ENCODE assay signal across 7 mouse cellular contexts in the genomic region with DNA sequence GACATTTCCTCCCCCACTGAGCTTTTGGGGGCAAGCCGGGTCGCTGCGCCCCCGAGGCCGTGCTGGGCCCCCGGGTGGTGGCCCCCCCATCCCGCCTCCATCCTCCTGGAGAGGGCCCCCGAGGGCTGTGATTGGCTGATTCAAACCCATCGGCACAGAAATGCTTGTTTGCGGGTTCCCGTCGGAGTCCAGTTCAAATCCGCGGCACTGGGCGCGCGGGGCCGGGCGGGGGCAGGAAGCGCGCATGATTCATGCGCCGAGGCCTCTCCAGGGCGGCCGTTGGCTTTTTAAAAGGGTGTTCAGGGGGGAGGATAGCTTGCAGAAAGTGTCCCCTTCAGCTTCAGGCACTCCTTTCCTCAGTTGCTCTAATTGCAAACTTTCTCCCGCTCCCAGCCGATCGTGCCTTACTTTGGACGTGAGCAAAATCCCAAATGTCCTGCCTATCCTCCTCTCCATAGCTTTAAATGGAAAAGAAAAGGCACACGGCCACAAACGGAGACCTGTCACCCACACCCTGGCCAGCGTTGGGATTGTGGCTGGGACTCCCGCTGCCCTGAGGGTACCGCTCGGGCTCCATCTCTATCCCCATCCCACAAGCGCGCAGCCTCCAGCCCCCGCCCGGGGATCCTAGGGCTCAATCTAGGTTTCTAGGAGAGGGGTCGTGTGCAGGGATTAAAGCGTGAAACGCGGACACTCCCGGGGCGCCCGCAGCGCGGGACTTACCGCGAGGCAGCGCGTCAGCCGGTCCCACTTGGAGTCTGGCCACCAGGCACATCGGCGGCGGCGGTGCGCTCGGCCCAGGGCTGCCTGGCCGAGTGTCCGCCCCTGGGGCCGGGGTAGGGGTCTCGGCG. TPM values are rescaled to one million over a fixed set of nuclear protein-coding genes. Genes with fewer than 3 reads are reported as not detected.
DNase-seq lines count a peak whose midpoint lies in the region; ATAC-seq and TF ChIP-seq lines count a peak whose summit lies in the region.

Gene Phf19, minus strand, starts transcription at position 809 of the 851 bp plus-strand sequence.

- peak within 1 kb of the TSS; percentile 87 for H3K4me3 ChIP-seq in ES-Bruce4 (ENCODE audit: low read depth, low read length)
- H3K4me3 ChIP-seq in forebrain, embryonic 16.5 days (replicated peaks; ENCODE audit: low read length): peak within 1 kb of the TSS; percentile 60
- H3K4me3 ChIP-seq in hindbrain, embryonic 14.5 days (replicated peaks; ENCODE audit: low read length): peak within 1 kb of the TSS; percentile 50
- H3K4me3 ChIP-seq in liver, postnatal 0 days (ENCODE audit: low read depth, low read length): peak within 1 kb of the TSS; percentile 66

- no peaks in the 10 kb centered on the region for H3K4me1 ChIP-seq in ES-Bruce4 (ENCODE audit: control insufficient read depth, insufficient read depth, low read length)
- peaks cover 18% of the 10 kb centered on the region for H3K4me1 ChIP-seq in forebrain, embryonic 16.5 days (replicated peaks; ENCODE audit: control insufficient read depth, insufficient read depth, low read length)
- H3K4me1 ChIP-seq in hindbrain, embryonic 14.5 days (replicated peaks; ENCODE audit: control insufficient read depth, insufficient read depth, low read length): 0 out of 2 replicates have a peak, but pooled peaks cover 6% of the 10 kb centered on the region
- peaks cover 2% of the 10 kb centered on the region; the same call in 1 of the 2 replicates for H3K4me1 ChIP-seq in liver, postnatal 0 days (ENCODE audit: insufficient read depth)

- TF ChIP-seq POLR2A in ES-Bruce4 (IDR thresholded peaks at IDR 0.05; ENCODE audit: insufficient read depth, low read length): no peak

- H3K27ac ChIP-seq in ES-Bruce4 (ENCODE audit: insufficient read depth, low read length): no peak within 1 kb of the TSS
- no peak within 1 kb of the TSS for H3K27ac ChIP-seq in forebrain, embryonic 16.5 days (ENCODE audit: low read length)
- no peak within 1 kb of the TSS for H3K27ac ChIP-seq in hindbrain, embryonic 14.5 days
- H3K27ac ChIP-seq in liver, postnatal 0 days (ENCODE audit: low read depth): peak within 1 kb of the TSS; percentile 66

- no peak for TF ChIP-seq CTCF in ES-Bruce4 (IDR thresholded peaks at IDR 0.05; ENCODE audit: low read depth, low read length)
- TF ChIP-seq CTCF in liver, postnatal 0 days (IDR thresholded peaks at IDR 0.05; ENCODE audit: low read depth): 0 out of 2 replicates have a peak, but pooled peaks have one; percentile 7

- peak within 1 kb of the TSS; percentile 92 for H3K4me2 ChIP-seq in forebrain, embryonic 16.5 days (ENCODE audit: low read length)
- peak within 1 kb of the TSS; percentile 95 for H3K4me2 ChIP-seq in hindbrain, embryonic 14.5 days (replicated peaks)
- peak within 1 kb of the TSS; percentile 79 for H3K4me2 ChIP-seq in liver, postnatal 0 days (ENCODE audit: low read depth, low read length)

- peak within 1 kb of the TSS; percentile 71 for H3K9ac ChIP-seq in ES-Bruce4 (ENCODE audit: low read depth, poor library complexity, severe bottlenecking)
- H3K9ac ChIP-seq in forebrain, embryonic 16.5 days (replicated peaks; ENCODE audit: low read depth, low read length): peak within 1 kb of the TSS; percentile 63
- H3K9ac ChIP-seq in hindbrain, embryonic 14.5 days: peak within 1 kb of the TSS; percentile 60
- H3K9ac ChIP-seq in liver, postnatal 0 days (replicated peaks): peak within 1 kb of the TSS; percentile 65

- WGBS in forebrain, embryonic 16.5 days: under 1% methylated on average over 62 of the region's 64 CpGs
- WGBS in hindbrain, embryonic 14.5 days: under 1% methylated on average over 61 of the region's 64 CpGs
- under 1% methylated on average over 55 of the region's 64 CpGs for whole genome bisulfite sequencing in liver, postnatal 0 days (ENCODE audit: insufficient replicate concordance)

- no peaks in the 10 kb centered on the region for H3K36me3 ChIP-seq in ES-Bruce4 (ENCODE audit: control insufficient read depth, insufficient read depth, low read length, poor library complexity, severe bottlenecking)
- no peaks in the 10 kb centered on the region for H3K36me3 ChIP-seq in forebrain, embryonic 16.5 days (ENCODE audit: control insufficient read depth, insufficient read depth)
- no peaks in the 10 kb centered on the region for H3K36me3 ChIP-seq in hindbrain, embryonic 14.5 days (replicated peaks; ENCODE audit: control insufficient read depth, insufficient read depth)
- 0 out of 2 replicates have a peak, but pooled peaks cover 7% of the 10 kb centered on the region for H3K36me3 ChIP-seq in liver, postnatal 0 days (replicated peaks; ENCODE audit: insufficient read depth, low read length)

- DNase-seq in adrenal gland, adult 18-20 months (ENCODE audit: low spot score in 2 of 2): peak; percentile 48 to 61
- no peak for DNase-seq in hindbrain, embryonic 14.5 days (ENCODE audit: low spot score)
- DNase-seq in liver, postnatal 0 days: peak; percentile 67
- no peak for DNase-seq in right cerebral cortex, adult 18-20 months

- TF ChIP-seq EP300 in ES-Bruce4 (IDR thresholded peaks at IDR 0.05; ENCODE audit: insufficient read depth, low read depth, low read length): no peak
- no peak for TF ChIP-seq EP300 in liver, postnatal 0 days (IDR thresholded peaks at IDR 0.05; ENCODE audit: low read depth)

- ATAC-seq in forebrain, embryonic 16.5 days: peak; percentile 64
- peak; percentile 39; the same call in 1 of the 2 replicates for ATAC-seq in hindbrain, embryonic 14.5 days (ENCODE audit: low FRiP score)
- ATAC-seq in liver, postnatal 0 days: peak; percentile 67
- ATAC-seq in neutrophil, adult 5-6 weeks (ENCODE audit: extremely low read depth, insufficient number of reproducible peaks, low FRiP score, poor library complexity, severe bottlenecking): peak; percentile 31; the same call in 1 of the 2 replicates

- no peaks in the 10 kb centered on the region for H3K9me3 ChIP-seq in ES-Bruce4 (replicated peaks; ENCODE audit: control insufficient read depth, insufficient read depth, low read length, poor library complexity, severe bottlenecking)
- H3K9me3 ChIP-seq in forebrain, embryonic 16.5 days (ENCODE audit: control insufficient read depth, low read length): no peaks in the 10 kb centered on the region
- no peaks in the 10 kb centered on the region for H3K9me3 ChIP-seq in hindbrain, embryonic 14.5 days (ENCODE audit: control insufficient read depth, low read length)
- H3K9me3 ChIP-seq in liver, postnatal 0 days (ENCODE audit: low read length): no peaks in the 10 kb centered on the region

- H3K27me3 ChIP-seq in ES-Bruce4 (ENCODE audit: control insufficient read depth, insufficient read depth, low read length, poor library complexity, severe bottlenecking): peaks cover 5% of the 10 kb centered on the region; the same call in 1 of the 2 replicates
- peaks cover 21% of the 10 kb centered on the region for H3K27me3 ChIP-seq in forebrain, embryonic 16.5 days (replicated peaks; ENCODE audit: control insufficient read depth, insufficient read depth, low read length)
- H3K27me3 ChIP-seq in hindbrain, embryonic 14.5 days (ENCODE audit: control insufficient read depth, insufficient read depth, low read length): peaks cover 21% of the 10 kb centered on the region
- peaks cover 15% of the 10 kb centered on the region; the same call in 1 of the 2 replicates for H3K27me3 ChIP-seq in liver, postnatal 0 days (ENCODE audit: insufficient read depth, low read length)

RNA-seq across cellular contexts. Expression of gene Phf19, which starts in this region (rescaled TPM):
- 10.3 and 11.8 TPM in 2 replicates for polyA plus RNA-seq in ES-Bruce4 (2011; ENCODE audit: insufficient read depth, insufficient read length, low read depth, missing spikeins)
- total RNA-seq in adrenal gland, adult 18-20 months (2021): 1 to 10 TPM; 1.3 to 1.7 TPM
- polyA plus RNA-seq in forebrain, embryonic 16.5 days (2015; fragmentation: Nextera tagmentation; extraction: Ambion mirVana): 3.8 and 4.5 TPM in 2 replicates
- polyA plus RNA-seq in hindbrain, embryonic 14.5 days (2014; fragmentation: Nextera tagmentation; extraction: Ambion mirVana): 1.8 and 4.1 TPM in 2 replicates
- 1.1 and 1.3 TPM in 2 replicates for polyA plus RNA-seq in liver, postnatal 0 days (2015; fragmentation: Nextera tagmentation; extraction: Ambion mirVana)
- 3.9 and 5.1 TPM in 2 replicates for total RNA-seq in neutrophil, adult 5-6 weeks (2017)

Comparison
In these comparisons a context has a peak if more than half of its experiments do, and no peak if none do; other contexts are left out.
1. DNase-seq: peak in adrenal gland, adult 18-20 months (2 of 2) and liver, postnatal 0 days (single experiment); none in hindbrain, embryonic 14.5 days (single experiment) and right cerebral cortex, adult 18-20 months (single experiment).
2. Peak in every context shown above with its lines, with median percentiles within 50 percentile points of each other: H3K4me3 ChIP-seq, H3K9ac ChIP-seq, ATAC-seq and H3K4me2 ChIP-seq.